Mouse (Mus musculus) spleen, adult 2 months (tissue): ENCODE measurements around the gene Rsrc2. TPM values are rescaled to one million over a fixed set of nuclear protein-coding genes. Genes with fewer than 3 reads are reported as not detected.

ENCODE experiments used
- DNase-seq, 2 experiments: peaks; one replicate each; pipeline versions ENCODE4 v3.0.0 to v3.0.0-alpha.2; 2012 to 2021; ENCODE audit warnings: low spot score in 2 of 2, low read depth in 1 of 2
- H3K27ac ChIP-seq: fragments of 200-500 bp; 2 replicates; pipeline ENCODE4 v1.5.1; 2012; ENCODE audit warnings: low read length, inconsistent platforms; ENCODE audit not compliant: insufficient read depth
- H3K27me3 ChIP-seq: fragments of 200-500 bp; 2 replicates; pipeline ENCODE4 v1.6.1; 2012; ENCODE audit warnings: mild to moderate bottlenecking, moderate library complexity, low read length, inconsistent platforms; ENCODE audit not compliant: control insufficient read depth, insufficient read depth
- H3K36me3 ChIP-seq: fragments of 200-500 bp; 2 replicates; pipeline ENCODE4 v1.6.1; 2012; ENCODE audit warnings: mild to moderate bottlenecking, low read length, inconsistent platforms; ENCODE audit not compliant: control insufficient read depth, insufficient read depth
- H3K4me1 ChIP-seq: fragments of 200-500 bp; 2 replicates; pipeline ENCODE4 v1.6.1; 2011; ENCODE audit warnings: inconsistent platforms; ENCODE audit not compliant: control insufficient read depth, insufficient read depth, insufficient read length
- H3K4me3 ChIP-seq: fragments of 200-500 bp; 2 replicates; pipeline ENCODE4 v1.5.1; 2011; ENCODE audit warnings: mild to moderate bottlenecking, inconsistent platforms; ENCODE audit not compliant: insufficient read depth, insufficient read length; ENCODE audit errors: extremely low read depth
- CTCF ChIP-seq: fragments of 200-500 bp; IDR thresholded peaks from 2 replicates; pipeline ENCODE4 v1.5.1; 2011; ENCODE audit warnings: mild to moderate bottlenecking, inconsistent platforms; ENCODE audit not compliant: insufficient read depth, insufficient read length, insufficient replicate concordance; ENCODE audit errors: extremely low read depth
- POLR2A ChIP-seq: fragments of 200-500 bp; IDR thresholded peaks from 2 replicates; pipeline ENCODE4 v1.6.1; 2011; ENCODE audit warnings: low read depth, low read length, inconsistent platforms
- WGBS: fragments of 180-500 bp; shearing (Covaris S2); methylation state at CpG from one replicate; pipeline ENCODE4 v1.1.7; 2018; 5-methylcytosine and 5-hydroxymethylcytosine counted together
- polyA plus RNA-seq: library from polyadenylated mRNA; depleted of rRNA; stranded (reverse); fragments of >200 nt; gene quantifications from 2 replicates; pipeline ENCODE4 v1.2.3, GENCODE M21; 2012

Gene Rsrc2
- polyA plus RNA-seq, 1 experiment, result 11.3 TPM

DNA sequence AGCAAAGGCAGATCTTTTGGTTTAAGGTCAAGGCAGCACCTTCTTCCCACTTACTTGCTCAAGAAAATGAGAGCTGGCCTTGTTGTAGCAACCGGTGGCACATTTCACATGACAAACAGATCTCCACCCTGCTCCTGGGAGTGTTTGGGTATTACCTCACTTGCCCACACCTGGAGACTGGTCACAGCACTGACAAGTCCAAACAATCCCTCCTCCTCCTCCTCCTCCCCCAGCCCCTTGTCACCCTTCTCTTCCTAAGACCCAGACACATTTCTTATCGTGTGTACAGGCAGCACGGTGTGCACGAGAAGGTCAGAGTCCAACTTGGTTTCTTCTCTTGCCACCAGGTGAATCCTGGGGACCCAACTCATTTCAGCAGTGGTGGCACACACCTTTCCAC lies 52.3 kb downstream of the Rsrc2 start:
- Histone ChIP-seq H3K27me3 (no peaks in the 10 kb centered on the region), H3K36me3 (peaks cover 14% of the 10 kb centered on the region), H3K4me1 (no peaks in the 10 kb centered on the region), H3K27ac (no peak overlapping the region), H3K4me3 (no peak overlapping the region)
- TF ChIP-seq CTCF, result no peak
- no peak for TF ChIP-seq POLR2A
- no peak for DNase-seq
- WGBS, result 87% methylated on average over 4 of the region's 4 CpGs

DNA sequence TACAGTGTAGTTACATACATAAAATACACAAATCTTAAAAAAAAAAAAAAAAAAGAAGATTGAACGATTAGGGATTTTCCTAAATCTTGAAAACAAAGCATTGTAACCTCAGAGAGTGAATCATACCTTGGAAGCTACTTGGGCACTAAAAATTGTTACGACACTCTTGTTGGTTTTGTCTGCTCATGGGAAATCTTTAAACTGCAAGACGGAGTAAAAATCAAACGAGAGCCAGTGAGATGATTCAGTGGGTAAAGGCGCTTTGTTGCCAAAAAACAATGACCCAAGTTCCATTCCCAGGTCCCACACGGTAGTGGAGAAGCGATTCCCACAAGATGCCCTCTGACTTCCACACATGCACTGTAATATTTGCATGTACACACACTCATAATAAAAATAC lies 53.0 kb downstream of the Rsrc2 start:
- no peaks in the 10 kb centered on the region for H3K4me1 ChIP-seq
- no peak for TF ChIP-seq CTCF
- WGBS, result 93% methylated on average over 7 of the region's 7 CpGs
- no peaks in the 10 kb centered on the region for H3K27me3 ChIP-seq
- no peak overlapping the region for H3K27ac ChIP-seq
- no peak overlapping the region for H3K4me3 ChIP-seq
- peaks cover 14% of the 10 kb centered on the region for H3K36me3 ChIP-seq
- DNase-seq, result no peak

DNA sequence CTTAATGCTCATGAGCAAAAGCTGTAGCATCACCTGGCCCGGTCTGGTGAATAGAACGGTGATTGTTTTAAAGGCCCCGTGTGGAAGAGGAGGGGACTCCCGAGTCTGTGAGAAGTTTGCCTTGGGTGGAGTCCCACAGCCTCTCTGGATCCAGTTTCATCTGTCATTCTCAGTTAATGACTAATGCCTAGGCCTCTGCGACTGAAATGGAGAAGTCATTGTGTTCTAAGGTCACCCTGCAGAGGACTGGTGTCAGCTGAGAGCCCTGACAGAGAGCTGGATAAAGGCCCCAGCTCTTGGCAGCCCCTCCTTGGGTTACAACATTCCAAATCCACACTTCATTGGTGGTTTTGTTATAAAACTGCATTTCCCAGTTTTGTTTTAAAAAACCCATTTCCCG lies 54.7 kb downstream of the Rsrc2 start:
- peaks cover 3% of the 10 kb centered on the region for H3K36me3 ChIP-seq
- no peak overlapping the region for H3K4me3 ChIP-seq
- no peak overlapping the region for H3K27ac ChIP-seq
- no peaks in the 10 kb centered on the region for H3K4me1 ChIP-seq
- WGBS, result 69% methylated on average over 6 of the region's 6 CpGs
- no peak for TF ChIP-seq CTCF
- no peak for TF ChIP-seq POLR2A
- no peaks in the 10 kb centered on the region for H3K27me3 ChIP-seq
- DNase-seq, result no peak

DNA sequence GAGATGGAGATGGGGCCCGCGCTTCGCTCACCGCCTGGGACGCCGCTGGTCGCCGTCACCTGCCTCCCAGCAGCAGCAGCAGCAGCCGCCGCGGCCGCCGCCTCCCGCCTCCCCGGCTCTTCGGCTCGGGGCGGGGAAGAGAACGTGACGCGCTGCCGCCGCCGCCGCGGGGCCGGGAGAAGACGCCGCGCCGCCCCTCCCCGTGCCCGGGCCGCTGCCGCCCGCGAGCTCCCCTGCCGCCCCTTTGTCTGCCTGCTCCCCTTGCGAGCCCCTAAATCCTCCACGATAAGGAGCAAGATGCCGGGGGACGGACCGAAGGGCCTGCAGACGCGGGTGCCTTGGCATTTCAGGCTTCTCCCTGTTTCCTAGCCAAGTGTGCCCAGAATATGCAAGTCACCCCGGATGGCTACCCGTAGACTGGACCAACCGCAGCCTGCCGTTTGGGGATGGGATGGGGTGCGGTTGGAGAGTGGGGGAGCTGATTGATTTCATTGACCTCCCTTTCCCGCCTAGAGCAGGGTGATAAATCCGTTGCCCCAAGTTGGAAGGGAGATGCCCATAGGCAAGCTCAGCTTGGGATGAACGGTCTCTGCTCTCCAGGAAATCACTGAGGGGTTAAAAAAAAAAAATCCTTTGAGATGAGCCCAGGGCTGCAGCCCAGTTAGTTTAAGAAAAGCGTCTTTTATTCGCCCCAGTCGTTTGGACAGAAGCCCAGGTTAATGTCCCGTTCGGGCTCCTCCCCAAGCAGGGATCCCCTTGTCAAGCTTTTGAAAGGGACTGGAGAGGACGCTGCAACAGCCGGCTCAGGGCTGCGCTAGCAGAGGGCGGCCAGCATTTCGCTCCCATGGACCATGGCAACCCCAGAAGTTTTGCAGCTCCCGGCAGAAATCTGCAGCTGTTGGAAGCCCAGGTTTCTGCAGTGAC lies 64.7 kb downstream of the Rsrc2 start, which contains the start of gene Clip1:
Gene Clip1, minus strand, starts transcription at position 398 of the 924 bp plus-strand sequence.
- H3K4me1 ChIP-seq, result peaks cover 12% of the 10 kb centered on the region
- H3K27ac ChIP-seq, result peak within 1 kb of the TSS; percentile 87
- DNase-seq, result peak in 1 of 2 experiments; percentile 49
- H3K4me3 ChIP-seq, result peak within 1 kb of the TSS; percentile 97
- H3K36me3 ChIP-seq, result no peaks in the 10 kb centered on the region
- WGBS, result 2% methylated on average over 58 of the region's 64 CpGs
- no peak for TF ChIP-seq POLR2A
- TF ChIP-seq CTCF, result no peak
- peaks cover 4% of the 10 kb centered on the region for H3K27me3 ChIP-seq

DNA sequence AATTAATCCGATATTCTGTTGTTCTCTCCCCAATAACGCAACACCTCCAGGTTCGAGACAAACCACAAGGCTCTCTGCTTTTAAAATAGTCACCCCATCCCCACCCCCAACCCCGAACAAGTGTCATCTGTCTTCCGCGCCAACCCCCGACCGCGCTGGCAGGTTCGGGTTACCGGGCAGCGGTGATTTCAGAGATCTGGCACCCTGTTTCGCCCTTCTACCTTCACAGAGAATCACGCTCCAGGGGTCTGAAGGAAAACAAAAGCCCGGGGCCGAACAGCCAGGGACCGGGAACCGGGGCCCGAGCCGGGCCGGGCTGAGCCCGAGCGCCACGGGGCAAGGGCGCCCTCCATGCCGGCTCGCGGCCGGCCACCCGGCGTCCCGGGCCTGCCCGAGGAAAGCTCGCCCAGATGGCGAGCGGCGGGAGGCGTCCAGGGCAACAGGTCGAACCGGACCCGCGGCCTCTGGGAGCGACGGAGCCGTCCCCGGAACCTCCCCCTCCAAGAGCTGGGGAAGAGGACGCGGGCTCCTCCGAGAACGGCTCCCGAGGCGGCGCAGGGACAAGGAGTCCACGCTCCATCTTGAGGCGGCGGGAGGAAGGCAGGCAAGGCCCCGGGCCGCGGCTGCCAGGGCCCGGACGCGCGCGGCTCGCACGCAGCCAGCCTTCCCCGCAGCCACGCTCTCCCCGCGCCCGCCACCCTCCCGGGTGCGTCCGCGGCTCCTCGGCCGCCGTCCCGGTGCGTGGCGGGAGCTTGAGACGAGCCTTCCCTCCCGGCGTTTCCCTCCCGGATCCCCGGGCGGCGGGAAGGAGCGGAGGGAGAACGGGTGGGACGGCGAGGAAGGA lies 65.6 kb downstream of the Rsrc2 start:
- no peak for TF ChIP-seq CTCF
- TF ChIP-seq POLR2A, result no peak
- peak in 1 of 2 experiments; percentile 21 for DNase-seq
- 1% methylated on average over 91 of the region's 92 CpGs for WGBS
- Histone ChIP-seq H3K27me3 (peaks cover 4% of the 10 kb centered on the region), H3K36me3 (no peaks in the 10 kb centered on the region), H3K4me3 (peak overlapping the region; percentile 97), H3K27ac (peak overlapping the region; percentile 87), H3K4me1 (peaks cover 12% of the 10 kb centered on the region)

DNA sequence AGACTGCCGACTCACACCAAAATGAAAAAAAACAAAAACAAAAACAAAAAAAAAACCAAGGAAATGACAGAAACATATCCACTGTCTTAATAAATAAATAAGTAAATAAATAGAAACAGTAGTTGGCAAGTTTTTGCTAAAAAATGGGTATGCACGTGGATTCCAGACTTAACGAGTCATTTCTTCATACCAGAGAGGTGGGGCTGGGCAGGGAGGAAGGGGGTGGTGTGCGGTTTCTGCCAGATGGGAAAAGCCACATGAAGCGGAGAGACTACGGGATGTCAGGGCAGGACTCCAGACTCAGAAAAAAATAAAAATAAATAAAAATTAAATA lies 66.2 kb downstream of the Rsrc2 start:
- H3K4me3 ChIP-seq, result peak overlapping the region; percentile 45; the same call in 1 of the 2 replicates

DNA sequence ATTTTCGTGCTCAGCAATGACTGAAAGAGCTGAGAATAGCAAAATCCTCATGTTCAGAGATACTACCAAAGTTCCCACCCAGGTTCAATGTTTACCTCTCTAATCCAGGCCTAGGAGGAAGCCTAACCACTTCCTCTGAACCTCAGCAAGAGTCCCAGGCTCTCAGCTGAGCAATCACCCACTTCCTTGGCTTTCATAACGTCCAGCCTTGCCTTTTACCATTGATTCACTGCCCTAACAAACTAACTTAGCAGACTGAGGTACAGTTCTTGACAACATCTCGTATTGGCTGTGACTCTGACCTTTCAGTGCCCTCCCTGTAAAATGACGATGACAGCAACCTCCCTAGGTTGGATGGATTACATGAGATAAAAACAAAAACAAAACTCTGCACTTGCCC lies 66.8 kb downstream of the Rsrc2 start:
- no peak overlapping the region for H3K4me3 ChIP-seq
- H3K36me3 ChIP-seq, result no peaks in the 10 kb centered on the region
- WGBS, result 16% methylated on average over 4 of the region's 4 CpGs
- DNase-seq, result no peak
- no peak for TF ChIP-seq POLR2A
- no peak for TF ChIP-seq CTCF
- peaks cover 4% of the 10 kb centered on the region for H3K27me3 ChIP-seq
- peaks cover 12% of the 10 kb centered on the region for H3K4me1 ChIP-seq
- peak overlapping the region; percentile 52; the same call in 1 of the 2 replicates for H3K27ac ChIP-seq

More for the DNA sequence above, 66.2 kb downstream of the Rsrc2 start:
- Histone ChIP-seq H3K27ac (peak overlapping the region; percentile 52; the same call in 1 of the 2 replicates), H3K27me3 (peaks cover 4% of the 10 kb centered on the region), H3K36me3 (no peaks in the 10 kb centered on the region), H3K4me1 (peaks cover 12% of the 10 kb centered on the region)
- DNase-seq, result no peak
- TF ChIP-seq CTCF (no peak), POLR2A (no peak)
- 3% methylated on average over 6 of the region's 6 CpGs for WGBS
